Mouse (Mus musculus): ENCODE results near the gene Fam189b.

DNA sequence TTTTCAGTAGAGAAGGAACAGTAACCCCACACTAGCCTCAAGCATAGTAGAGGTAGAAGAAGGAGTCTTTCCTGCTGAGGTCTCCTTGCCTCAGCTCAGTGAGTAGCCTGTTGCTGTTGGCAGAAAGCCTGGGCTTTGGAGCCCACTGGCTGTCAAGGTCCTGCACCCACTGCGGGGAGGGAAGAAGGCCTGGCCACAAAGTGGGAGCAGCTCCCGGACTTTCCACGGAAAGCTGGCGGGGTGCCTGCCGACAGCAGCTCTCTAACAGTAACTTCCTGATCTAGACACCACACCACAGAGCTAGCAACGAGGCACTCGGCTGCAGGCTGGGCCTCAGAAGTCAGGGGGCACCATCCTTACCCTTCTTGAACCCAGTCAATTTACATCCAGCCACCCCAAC is 27.8 kb downstream of the Fam189b start:
- TF ChIP-seq POLR2A (IDR thresholded peaks at IDR 0.05; ENCODE audit: insufficient read depth, low read length) (no peak), CTCF (IDR thresholded peaks at IDR 0.05; ENCODE audit: low read depth, low read length) (no peak)
